Mouse (Mus musculus) thymus, postnatal 36 days (tissue): Measurements from ENCODE around the gene Zfp622.
"Not testable (repeated sequence)": the region's sequence is repeated elsewhere in the genome, so short reads cannot be mapped to it uniquely, and the experiment has no call there.

Experiments used
- DNase-seq, 2 experiments: peaks; one replicate each; pipeline ENCODE4 v3.0.0; 2022; ENCODE audit warnings: mixed read lengths in 2 of 2

Zfp622 gene

GRCm38 (mm10) chr15:25972758-25973157 lies 11.4 kb upstream of the Zfp622 start:
- DNase-seq: no peak

- no peak for DNase-seq
These were observed 9.8 kb upstream of the Zfp622 start for GRCm38 (mm10) chr15:25974352-25974751.

GRCm38 (mm10) chr15:25975810-25976209 lies 8.4 kb upstream of the Zfp622 start:
- no peak for DNase-seq

- DNase-seq: not testable (repeated sequence)
These were observed 552 bp upstream of the Zfp622 start for GRCm38 (mm10) chr15:25983614-25984013.

- peak; percentile 14 to 33 for DNase-seq
These were observed 747 bp downstream of the Zfp622 start for GRCm38 (mm10) chr15:25984734-25985492.

- DNase-seq: peak; percentile 16 to 23
These were observed 9.0 kb downstream of the Zfp622 start for GRCm38 (mm10) chr15:25992992-25993727.

GRCm38 (mm10) chr15:25995521-25995920 lies 11.4 kb downstream of the Zfp622 start:
- DNase-seq: no peak

- DNase-seq: not testable (repeated sequence)
These were observed 15.4 kb downstream of the Zfp622 start for GRCm38 (mm10) chr15:25999545-25999944.

- no peak for DNase-seq
These were observed 24.5 kb downstream of the Zfp622 start for GRCm38 (mm10) chr15:26008621-26009020.

- no peak for DNase-seq
These were observed 28.7 kb downstream of the Zfp622 start for GRCm38 (mm10) chr15:26012891-26013290.

- DNase-seq: no peak
These were observed 32.0 kb downstream of the Zfp622 start for GRCm38 (mm10) chr15:26015979-26016665.

- no peak for DNase-seq
These were observed 37.6 kb downstream of the Zfp622 start for GRCm38 (mm10) chr15:26021721-26022120.

GRCm38 (mm10) chr15:26022636-26023035 lies 38.5 kb downstream of the Zfp622 start:
- DNase-seq: no peak

GRCm38 (mm10) chr15:26031692-26032091 lies 47.5 kb downstream of the Zfp622 start:
- DNase-seq: no peak

GRCm38 (mm10) chr15:26040567-26040966 lies 56.4 kb downstream of the Zfp622 start:
- DNase-seq: no peak

GRCm38 (mm10) chr15:26041196-26041947 lies 57.2 kb downstream of the Zfp622 start:
- DNase-seq: no peak
